Mouse (Mus musculus) midbrain, embryonic 13.5 days (tissue): ENCODE data around the gene Tex33. TPM values are rescaled to one million over a fixed set of nuclear protein-coding genes. Genes with fewer than 3 reads are reported as not detected.

Experiments used
- ATAC-seq: fragments of 200-750 bp; cut with Nextera tagmentation; 2 replicates; pipeline ENCODE4 v1.8.0; 2017; ENCODE audit warnings: mild to moderate bottlenecking, moderate TSS enrichment, moderate library complexity
- H3K27ac ChIP-seq: fragments of 300-500 bp; sonication (generic); 2 replicates; pipeline ENCODE4 v1.5.1; 2015; ENCODE audit warnings: inconsistent platforms, mild to moderate bottlenecking, moderate library complexity
- H3K27me3 ChIP-seq: fragments of 300-500 bp; sonication (generic); 2 replicates; pipeline ENCODE4 v1.6.1; 2015; ENCODE audit warnings: mild to moderate bottlenecking, inconsistent platforms
- H3K36me3 ChIP-seq: fragments of 300-500 bp; sonication (generic); 2 replicates; pipeline ENCODE4 v1.6.1; 2015; ENCODE audit warnings: mild to moderate bottlenecking, inconsistent platforms
- H3K4me1 ChIP-seq: fragments of 300-500 bp; sonication (generic); replicated peaks from 2 replicates; pipeline ENCODE4 v1.6.1; 2015; ENCODE audit warnings: inconsistent platforms
- H3K4me2 ChIP-seq: fragments of 300-500 bp; sonication (generic); replicated peaks from 2 replicates; pipeline ENCODE4 v1.6.1; 2015; ENCODE audit warnings: moderate library complexity, mild to moderate bottlenecking, inconsistent platforms
- H3K4me3 ChIP-seq: fragments of 300-500 bp; sonication (generic); replicated peaks from 2 replicates; pipeline ENCODE4 v1.5.1; 2015; ENCODE audit warnings: mild to moderate bottlenecking, inconsistent platforms
- H3K9ac ChIP-seq: fragments of 300-500 bp; sonication (generic); replicated peaks from 2 replicates; pipeline ENCODE4 v1.6.1; 2015; ENCODE audit warnings: mild to moderate bottlenecking, inconsistent platforms
- H3K9me3 ChIP-seq: fragments of 300-500 bp; sonication (generic); 2 replicates; pipeline ENCODE4 v1.6.1; 2016; ENCODE audit warnings: mild to moderate bottlenecking, inconsistent platforms
- WGBS: fragments of 180-500 bp; shearing (Covaris S2); methylation state at CpG from one replicate; pipeline ENCODE4 v1.1.7; 2015; 5-methylcytosine and 5-hydroxymethylcytosine counted together
- polyA plus RNA-seq: library from polyadenylated mRNA; unstranded; fragments of >200 nt; fragmentation: Nextera tagmentation; extraction: Ambion mirVana; gene quantifications from 2 replicates; pipeline ENCODE4 v1.2.1, GENCODE M21; 2015

Tex33 gene
- not detected in 2 replicates for polyA plus RNA-seq

DNA sequence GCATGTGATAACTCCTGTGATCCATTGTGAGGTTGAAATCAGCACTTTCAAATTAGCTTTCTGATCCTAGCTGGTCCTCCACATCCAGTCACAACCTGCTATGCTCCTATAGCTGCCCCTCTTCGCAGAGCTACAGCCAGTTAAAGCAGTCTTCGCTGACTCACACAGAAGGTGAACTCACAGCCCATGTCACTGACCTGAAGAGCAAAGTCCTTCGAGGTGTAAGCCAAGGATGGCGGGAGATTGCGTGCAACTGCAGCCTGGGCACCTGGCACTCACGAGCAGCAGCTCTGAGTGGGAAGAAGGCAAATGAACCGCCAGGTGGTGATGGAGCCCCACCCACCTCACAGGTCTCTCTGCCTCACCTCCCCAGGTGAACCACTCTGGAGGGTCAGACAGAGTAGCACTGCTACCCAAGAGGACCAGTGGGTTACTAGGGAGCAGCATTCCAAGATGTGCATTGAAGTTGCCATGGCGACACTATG lies at the start of gene Tex33:
Tex33 (minus strand) TSS at position 435 of the 485 bp plus-strand sequence.
- Histone ChIP-seq H3K9me3 (no peaks in the 10 kb centered on the region), H3K36me3 (no peaks in the 10 kb centered on the region), H3K27ac (no peak within 1 kb of the TSS), H3K9ac (no peak within 1 kb of the TSS), H3K4me3 (no peak within 1 kb of the TSS), H3K4me1 (no peaks in the 10 kb centered on the region), H3K27me3 (no peaks in the 10 kb centered on the region), H3K4me2 (no peak within 1 kb of the TSS)
- no peak for ATAC-seq
- WGBS = 83% methylated on average over 8 of the region's 8 CpGs

DNA sequence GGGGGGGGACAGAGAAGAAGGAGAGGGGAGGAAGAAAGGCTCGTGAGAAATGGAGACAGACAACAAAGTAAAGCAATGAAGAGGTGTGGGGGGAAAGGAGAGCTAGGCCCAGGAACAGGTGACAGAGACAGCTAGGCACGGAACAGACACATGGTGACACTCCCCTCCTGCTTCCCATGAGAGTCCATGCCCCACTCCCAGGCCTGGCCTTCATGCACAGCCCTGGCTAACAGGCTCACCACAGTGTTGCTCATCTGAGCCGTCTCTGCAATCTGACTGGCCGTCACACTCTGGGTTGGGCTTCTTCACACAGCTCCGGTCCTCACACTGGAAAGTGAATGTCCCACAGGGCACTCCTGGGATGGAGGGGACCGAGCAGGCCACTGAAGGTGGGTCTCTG lies 48.1 kb upstream of the Tex33 start:
- no peaks in the 10 kb centered on the region for H3K9me3 ChIP-seq
- no peaks in the 10 kb centered on the region for H3K36me3 ChIP-seq
- H3K4me3 ChIP-seq = no peak overlapping the region
- no peaks in the 10 kb centered on the region for H3K27me3 ChIP-seq
- H3K4me2 ChIP-seq = no peak overlapping the region
- no peak for ATAC-seq
- WGBS = 55% methylated on average over 6 of the region's 6 CpGs
- peaks cover 22% of the 10 kb centered on the region for H3K4me1 ChIP-seq
- no peak overlapping the region for H3K27ac ChIP-seq
- H3K9ac ChIP-seq = no peak overlapping the region; the same call in 1 of the 2 replicates

DNA sequence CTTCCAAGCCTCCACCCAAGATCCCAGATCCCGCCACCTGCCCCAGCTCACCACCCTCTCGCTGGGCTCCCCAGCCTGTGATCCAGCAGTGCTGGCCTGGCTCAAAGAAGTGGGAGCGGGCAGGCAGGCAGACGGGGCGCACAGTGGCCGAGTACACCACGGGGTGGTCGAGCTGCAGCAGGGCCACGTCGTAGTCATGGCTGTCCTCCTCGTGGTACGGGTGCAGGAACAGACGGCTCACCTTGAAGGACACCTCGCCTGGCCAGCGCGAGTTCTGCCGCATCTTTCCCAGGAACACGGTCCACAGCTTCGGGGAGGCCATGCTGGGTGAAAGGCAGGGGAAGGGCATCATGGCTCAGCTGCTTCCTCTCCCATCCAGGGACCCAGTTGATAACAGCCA lies 46.5 kb upstream of the Tex33 start:
- Histone ChIP-seq H3K27ac (no peak overlapping the region), H3K9ac (no peak overlapping the region), H3K4me3 (no peak overlapping the region), H3K4me2 (no peak overlapping the region), H3K4me1 (peaks cover 27% of the 10 kb centered on the region), H3K36me3 (no peaks in the 10 kb centered on the region), H3K27me3 (0 out of 2 replicates have a peak, but pooled peaks cover 2% of the 10 kb centered on the region), H3K9me3 (no peaks in the 10 kb centered on the region)
- no peak for ATAC-seq
- WGBS = 91% methylated on average over 19 of the region's 19 CpGs

DNA sequence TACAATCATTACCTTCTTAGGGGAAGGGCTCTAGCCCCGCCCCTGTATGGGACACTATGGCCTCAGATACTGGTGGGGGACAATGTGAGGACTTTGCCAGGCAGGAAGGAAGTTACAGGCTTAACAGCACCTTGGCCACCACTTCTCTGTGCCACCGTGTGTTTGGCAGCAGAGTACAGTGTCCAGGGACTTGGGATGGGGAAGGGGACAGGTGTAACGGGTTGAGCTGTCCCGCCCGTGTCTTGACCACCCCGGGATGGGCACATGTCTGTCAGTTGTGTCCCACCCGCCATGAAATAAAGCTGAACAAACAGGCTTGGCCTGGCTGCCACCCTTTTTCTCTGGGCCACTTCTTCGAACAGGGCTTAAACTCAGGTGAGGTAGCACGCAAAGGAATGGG lies 43.3 kb upstream of the Tex33 start:
- no peak overlapping the region for H3K9ac ChIP-seq
- peaks cover 17% of the 10 kb centered on the region for H3K36me3 ChIP-seq
- H3K4me1 ChIP-seq = peaks cover 59% of the 10 kb centered on the region
- H3K9me3 ChIP-seq = no peaks in the 10 kb centered on the region
- no peak for ATAC-seq
- 60% methylated on average over 9 of the region's 9 CpGs for WGBS
- no peak overlapping the region for H3K4me2 ChIP-seq
- H3K27me3 ChIP-seq = 0 out of 2 replicates have a peak, but pooled peaks cover 6% of the 10 kb centered on the region
- no peak overlapping the region for H3K4me3 ChIP-seq
- no peak overlapping the region for H3K27ac ChIP-seq

DNA sequence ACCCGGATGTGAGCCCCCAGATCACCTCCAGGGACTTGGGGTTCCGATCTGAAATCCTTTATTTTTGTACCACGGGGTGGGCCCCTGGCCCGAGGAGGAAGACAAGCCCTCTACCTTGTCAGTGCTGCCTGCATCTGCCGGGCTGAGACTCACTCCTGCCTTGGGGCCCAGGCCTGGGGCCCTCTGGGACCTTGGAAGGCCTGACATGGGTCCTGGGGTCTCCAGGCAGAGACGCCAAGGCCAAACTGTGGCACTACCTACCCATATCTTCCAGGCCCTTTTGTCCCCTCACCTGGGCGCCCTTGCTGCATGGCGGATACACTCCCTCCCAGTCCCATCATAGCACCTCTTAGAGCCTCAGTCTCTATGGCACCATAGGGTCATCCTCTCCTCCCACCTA lies 42.8 kb upstream of the Tex33 start:
- Histone ChIP-seq H3K4me3 (no peak overlapping the region), H3K4me2 (no peak overlapping the region), H3K9ac (no peak overlapping the region), H3K27ac (no peak overlapping the region), H3K36me3 (peaks cover 22% of the 10 kb centered on the region), H3K9me3 (no peaks in the 10 kb centered on the region), H3K4me1 (peaks cover 58% of the 10 kb centered on the region), H3K27me3 (0 out of 2 replicates have a peak, but pooled peaks cover 6% of the 10 kb centered on the region)
- ATAC-seq = no peak
- 52% methylated on average over 8 of the region's 8 CpGs for WGBS

DNA sequence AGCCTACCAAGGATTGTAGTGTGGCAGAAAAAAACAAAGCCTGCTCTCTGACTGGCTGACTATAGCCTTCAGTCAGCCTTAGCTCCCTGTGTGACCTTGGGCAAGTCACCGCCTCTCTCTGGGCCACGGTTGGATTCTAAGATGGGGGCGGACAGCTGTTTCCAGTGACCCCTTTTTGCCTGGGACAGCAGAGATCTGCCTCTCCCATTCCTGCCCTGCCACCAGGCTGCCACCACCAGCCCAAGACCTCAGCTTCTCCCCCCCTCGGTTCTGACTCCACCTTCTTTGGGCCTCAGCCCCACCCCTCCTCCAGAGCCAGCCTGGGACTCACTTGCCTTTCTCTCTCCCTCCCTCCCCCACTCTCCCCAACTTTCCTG lies 42.3 kb upstream of the Tex33 start:
- 49% methylated on average over 4 of the region's 4 CpGs for WGBS
- no peak overlapping the region for H3K9ac ChIP-seq
- H3K27me3 ChIP-seq = 0 out of 2 replicates have a peak, but pooled peaks cover 6% of the 10 kb centered on the region
- no peak overlapping the region for H3K27ac ChIP-seq
- H3K36me3 ChIP-seq = peaks cover 27% of the 10 kb centered on the region
- H3K9me3 ChIP-seq = no peaks in the 10 kb centered on the region
- ATAC-seq = no peak
- no peak overlapping the region for H3K4me3 ChIP-seq
- peaks cover 56% of the 10 kb centered on the region for H3K4me1 ChIP-seq
- no peak overlapping the region for H3K4me2 ChIP-seq

DNA sequence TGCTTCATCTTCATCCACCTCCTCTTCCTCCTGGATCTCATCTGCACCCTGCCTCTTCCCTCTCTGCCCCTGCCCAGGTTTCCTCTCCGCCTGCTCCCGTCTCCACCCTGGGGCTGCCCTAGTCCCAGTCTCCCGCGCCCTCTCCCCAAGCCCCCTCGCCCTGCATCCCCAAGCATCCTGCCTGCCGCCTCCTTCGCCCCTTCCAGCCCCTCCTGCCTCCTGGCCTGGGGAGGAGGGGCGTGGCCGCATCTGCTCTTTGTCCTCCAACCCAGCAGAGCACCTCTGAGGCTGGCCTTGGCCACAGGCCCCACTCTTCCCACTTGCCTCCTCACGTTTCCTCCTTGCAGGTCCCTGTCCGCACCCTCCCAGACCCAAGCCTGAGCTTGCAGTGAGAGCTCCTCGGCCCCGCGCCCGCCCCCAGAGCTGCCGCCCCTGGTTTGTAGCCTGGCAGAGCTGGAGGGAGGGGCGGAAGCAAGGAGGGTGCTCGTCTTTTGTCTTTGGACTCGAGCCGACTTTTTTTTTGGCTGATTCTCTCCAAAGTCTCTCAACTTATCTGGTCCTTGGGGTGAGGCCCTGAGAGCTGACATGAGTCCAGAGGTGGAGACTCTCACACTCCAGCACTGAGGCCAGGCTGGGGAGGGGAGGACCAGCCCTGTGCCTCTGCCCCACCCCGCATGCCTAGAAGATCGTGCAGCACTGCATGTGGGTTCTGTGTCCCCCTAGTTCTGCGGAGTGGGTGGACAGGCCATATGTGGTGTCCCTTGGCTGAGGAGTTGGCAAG lies 41.7 kb upstream of the Tex33 start:
- Histone ChIP-seq H3K36me3 (peaks cover 30% of the 10 kb centered on the region), H3K27ac (peak overlapping the region; percentile 78), H3K9ac (peak overlapping the region; percentile 63), H3K4me2 (peak overlapping the region; percentile 50), H3K27me3 (0 out of 2 replicates have a peak, but pooled peaks cover 6% of the 10 kb centered on the region), H3K9me3 (no peaks in the 10 kb centered on the region), H3K4me3 (peak overlapping the region; percentile 21; the same call in 1 of the 2 replicates), H3K4me1 (peaks cover 56% of the 10 kb centered on the region)
- ATAC-seq = peak; percentile 25; the same call in 1 of the 2 replicates
- WGBS = 11% methylated on average over 23 of the region's 23 CpGs

DNA sequence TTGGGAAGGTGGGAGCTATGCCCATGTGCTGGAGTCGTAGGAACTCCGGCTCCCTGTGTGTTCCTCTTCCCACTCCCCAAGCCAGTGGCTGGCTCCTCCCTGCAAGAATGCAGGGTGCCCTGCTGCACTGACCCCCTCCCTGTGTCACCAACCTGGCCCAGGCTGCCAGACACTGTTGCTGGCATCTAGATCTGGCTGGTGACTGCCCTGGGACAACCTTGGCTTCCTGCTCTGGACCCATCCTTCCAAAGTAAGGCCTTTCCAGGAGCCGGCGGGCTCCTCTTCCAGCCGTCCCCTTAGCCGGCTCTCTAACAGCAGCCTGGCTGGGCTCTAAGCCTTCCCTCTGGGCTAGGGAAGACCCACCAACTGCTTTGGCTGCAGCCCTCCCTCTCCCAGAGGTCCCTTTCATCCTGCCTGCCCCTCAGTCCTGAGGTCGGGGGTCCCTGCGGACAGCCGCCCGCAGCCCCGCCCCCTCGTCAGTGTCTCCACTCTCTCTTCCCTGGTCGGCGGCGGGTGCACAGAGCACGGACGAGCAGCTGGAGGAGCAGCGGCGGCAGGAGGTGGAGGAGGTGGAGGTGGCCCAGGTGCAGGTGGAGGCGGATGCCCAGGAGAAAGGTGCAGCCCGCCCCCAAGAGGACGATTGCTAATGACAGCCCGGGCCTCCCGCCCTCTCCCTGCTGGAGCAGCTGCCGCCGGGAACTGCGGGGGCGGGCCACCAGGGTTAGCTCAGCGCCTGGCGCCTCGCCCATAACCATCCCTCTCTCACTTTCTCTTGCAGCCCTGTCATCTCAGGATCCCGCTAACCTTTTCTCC lies 40.9 kb upstream of the Tex33 start:
- 5% methylated on average over 32 of the region's 32 CpGs for WGBS

DNA sequence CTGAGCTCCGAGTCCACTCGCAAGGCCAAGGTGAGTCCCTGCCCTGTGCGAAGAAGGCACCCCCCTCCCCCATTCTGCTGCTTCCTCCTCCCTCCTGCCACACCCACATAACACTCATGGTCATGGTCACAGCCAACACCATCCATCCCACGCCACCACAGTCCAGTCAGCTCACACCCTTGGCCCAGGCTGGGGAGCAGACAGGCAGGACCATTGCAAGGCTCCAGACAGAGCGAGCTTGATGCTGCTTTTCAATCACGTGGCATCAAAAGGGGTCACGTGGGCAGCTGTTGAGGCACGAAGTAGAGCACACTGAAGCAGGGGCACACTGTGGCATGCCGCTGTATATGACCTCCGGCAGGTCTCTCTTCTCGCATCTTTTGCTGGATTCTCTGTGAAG lies 40.0 kb upstream of the Tex33 start:
- Histone ChIP-seq H3K36me3 (peaks cover 42% of the 10 kb centered on the region), H3K4me3 (no peak overlapping the region), H3K4me2 (no peak overlapping the region), H3K27ac (no peak overlapping the region), H3K9ac (no peak overlapping the region), H3K9me3 (no peaks in the 10 kb centered on the region), H3K27me3 (0 out of 2 replicates have a peak, but pooled peaks cover 6% of the 10 kb centered on the region), H3K4me1 (peaks cover 55% of the 10 kb centered on the region)
- ATAC-seq = no peak
- WGBS = 80% methylated on average over 11 of the region's 11 CpGs

More for the DNA sequence above, 40.9 kb upstream of the Tex33 start:
- Histone ChIP-seq H3K4me1 (peaks cover 56% of the 10 kb centered on the region), H3K9me3 (no peaks in the 10 kb centered on the region), H3K4me3 (peak overlapping the region; percentile 21), H3K4me2 (peak overlapping the region; percentile 50), H3K36me3 (peaks cover 38% of the 10 kb centered on the region), H3K27me3 (0 out of 2 replicates have a peak, but pooled peaks cover 6% of the 10 kb centered on the region), H3K27ac (peak overlapping the region; percentile 78), H3K9ac (peak overlapping the region; percentile 63)
- peak; percentile 65 for ATAC-seq

DNA sequence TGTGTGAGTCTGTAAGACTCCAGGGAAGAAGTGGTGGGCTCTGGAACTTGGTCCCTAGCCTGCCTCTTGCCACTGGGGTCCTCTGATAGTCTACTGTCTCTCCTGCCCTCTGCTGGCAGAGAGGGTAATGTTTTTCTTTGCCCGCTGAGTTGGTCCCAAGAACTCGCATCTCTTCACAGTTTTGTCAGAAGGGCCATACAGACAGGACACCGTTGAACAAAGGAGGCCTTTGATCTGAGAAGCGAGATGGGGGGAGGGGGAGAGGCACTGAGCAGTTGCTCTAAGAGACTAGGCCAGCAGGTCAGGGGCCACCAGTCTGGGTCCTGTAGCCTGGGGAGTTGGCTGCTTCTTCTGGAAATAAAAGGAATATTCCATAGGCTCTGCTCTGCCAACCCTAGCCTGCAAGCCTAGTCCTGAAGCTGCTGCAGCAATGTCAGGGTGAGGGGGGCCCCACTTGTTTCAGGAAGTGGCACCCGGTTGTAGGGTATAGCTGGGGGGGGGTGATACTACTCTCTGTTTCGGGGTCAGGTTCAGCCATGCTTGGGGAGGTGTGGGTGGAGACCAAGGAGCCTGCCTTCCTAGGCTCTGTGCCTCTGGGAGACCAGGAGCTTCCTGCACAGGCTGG lies 39.3 kb upstream of the Tex33 start:
- Histone ChIP-seq H3K9ac (no peak overlapping the region; the same call in 1 of the 2 replicates), H3K36me3 (peaks cover 42% of the 10 kb centered on the region), H3K27ac (no peak overlapping the region; the same call in 1 of the 2 replicates), H3K4me1 (peaks cover 57% of the 10 kb centered on the region), H3K9me3 (no peaks in the 10 kb centered on the region), H3K27me3 (0 out of 2 replicates have a peak, but pooled peaks cover 6% of the 10 kb centered on the region), H3K4me3 (no peak overlapping the region), H3K4me2 (no peak overlapping the region)
- no peak for ATAC-seq
- WGBS = 26% methylated on average over 6 of the region's 6 CpGs

DNA sequence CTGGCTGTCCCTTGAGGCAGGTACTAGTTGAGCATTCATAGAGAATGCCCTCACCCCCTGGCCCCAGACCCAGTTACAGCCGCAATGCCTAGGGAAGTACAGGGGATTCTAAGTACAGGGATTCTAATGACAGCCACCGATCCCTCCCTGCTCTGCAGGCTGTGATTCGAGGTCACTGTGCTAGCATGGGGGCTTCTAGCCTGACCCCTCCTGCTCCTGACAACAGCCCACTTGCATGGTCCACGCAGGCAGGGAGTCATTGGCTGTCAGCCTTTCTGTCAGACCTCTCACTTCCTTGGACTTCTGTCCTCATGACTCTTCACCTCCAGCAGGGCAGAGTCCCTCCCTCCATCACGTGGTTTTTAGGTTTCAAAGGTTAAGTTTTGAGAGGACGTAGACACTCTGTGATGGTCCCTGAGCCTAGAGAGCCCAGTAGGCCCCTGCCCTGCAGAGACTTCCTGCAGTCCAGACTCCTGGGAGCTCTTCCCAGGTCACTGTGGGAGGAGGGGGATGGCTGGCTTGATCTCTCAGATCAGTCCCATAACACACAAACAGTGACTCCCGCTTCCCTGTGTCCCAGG lies 35.9 kb upstream of the Tex33 start:
- Histone ChIP-seq H3K9me3 (no peaks in the 10 kb centered on the region), H3K4me3 (no peak overlapping the region), H3K4me1 (peaks cover 54% of the 10 kb centered on the region), H3K4me2 (no peak overlapping the region), H3K27ac (no peak overlapping the region), H3K9ac (no peak overlapping the region), H3K36me3 (peaks cover 42% of the 10 kb centered on the region), H3K27me3 (peaks cover 7% of the 10 kb centered on the region; the same call in 1 of the 2 replicates)
- ATAC-seq = no peak
- WGBS = 87% methylated on average over 7 of the region's 7 CpGs
